Mouse (Mus musculus): Measurements from ENCODE around the gene Dpm1.

The Dpm1 gene

GRCm38 (mm10) chr2:168230026-168230728 is at the start of gene Dpm1, which contains the start of the genes Gm20716 and Mocs3:
Gene Dpm1 (minus strand): TSS chr2:168230591.
Gene Gm20716 (minus strand): TSS chr2:168230364.
Gene Mocs3 (plus strand): TSS chr2:168230622.
- DNase-seq (ENCODE audit: low read depth): peak; percentile 79

DNA sequence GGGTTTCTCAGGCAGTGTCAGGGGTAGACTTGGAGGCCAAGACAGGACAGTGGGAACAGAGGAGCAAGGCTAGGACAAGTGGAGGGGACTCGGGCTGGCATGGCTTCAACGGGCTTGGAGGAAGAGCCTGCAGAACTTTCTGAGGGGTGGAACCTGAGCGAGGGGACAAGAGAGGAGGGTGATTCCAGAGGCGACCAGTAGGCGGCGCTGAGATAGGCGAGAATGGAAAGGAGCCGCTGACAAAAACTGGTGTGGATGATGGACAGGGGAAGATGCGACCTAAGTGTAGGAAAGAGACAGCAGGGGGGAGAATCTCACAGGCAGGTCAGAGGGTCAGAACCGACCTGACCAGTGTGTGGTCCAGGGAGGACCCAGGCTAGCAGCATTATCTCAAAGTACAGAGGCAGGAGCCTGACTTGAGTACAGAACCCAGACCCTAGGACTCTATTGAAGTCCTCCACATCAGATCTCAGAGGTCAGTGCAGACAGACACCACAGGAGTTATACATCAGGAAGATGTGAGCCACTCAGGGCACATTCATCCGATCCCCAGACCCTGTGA is 44.1 kb upstream of the Dpm1 start:
- DNase-seq (ENCODE audit: low read depth): peak; percentile 27

DNA sequence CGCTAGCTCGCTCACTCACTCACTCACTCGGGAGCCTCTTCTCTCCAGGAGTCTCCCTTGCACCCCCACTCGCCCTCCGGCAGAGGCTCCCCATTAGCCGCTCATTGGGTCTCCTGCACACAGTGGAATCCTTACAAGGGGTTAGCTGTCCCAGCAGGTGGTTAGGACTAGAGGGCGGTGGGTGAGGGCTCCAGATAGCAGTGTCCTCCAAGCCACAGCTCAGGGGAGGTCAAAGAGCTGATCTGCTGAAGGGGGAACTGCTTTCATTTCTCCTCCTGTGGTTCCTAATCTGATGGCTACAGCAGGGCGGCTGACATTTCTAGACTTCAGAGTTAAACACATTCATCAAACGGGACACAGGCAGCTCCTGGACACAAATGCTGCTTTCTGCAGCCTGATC is 43.0 kb upstream of the Dpm1 start:
- DNase-seq (ENCODE audit: low read depth): no peak

DNA sequence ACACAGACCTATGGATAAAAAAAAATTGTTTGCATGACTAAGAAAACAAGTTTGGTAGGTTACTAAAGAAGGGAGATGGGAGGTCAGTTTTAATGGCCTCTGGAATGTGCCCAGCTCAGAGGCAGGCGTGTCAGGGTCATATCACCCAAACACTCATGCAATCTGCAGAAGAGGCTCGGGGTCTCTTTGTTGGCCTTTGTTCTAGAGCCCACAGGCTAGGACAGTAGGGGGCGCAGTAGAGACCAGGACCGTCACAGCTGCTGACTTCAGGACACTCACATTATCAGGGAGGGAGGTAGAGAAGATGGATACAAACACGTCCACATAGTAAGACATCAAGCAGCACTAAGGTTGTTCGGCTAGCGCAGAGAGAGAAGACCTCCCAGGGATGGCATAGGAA is 37.6 kb upstream of the Dpm1 start:
- no peak for DNase-seq (ENCODE audit: low read depth)

DNA sequence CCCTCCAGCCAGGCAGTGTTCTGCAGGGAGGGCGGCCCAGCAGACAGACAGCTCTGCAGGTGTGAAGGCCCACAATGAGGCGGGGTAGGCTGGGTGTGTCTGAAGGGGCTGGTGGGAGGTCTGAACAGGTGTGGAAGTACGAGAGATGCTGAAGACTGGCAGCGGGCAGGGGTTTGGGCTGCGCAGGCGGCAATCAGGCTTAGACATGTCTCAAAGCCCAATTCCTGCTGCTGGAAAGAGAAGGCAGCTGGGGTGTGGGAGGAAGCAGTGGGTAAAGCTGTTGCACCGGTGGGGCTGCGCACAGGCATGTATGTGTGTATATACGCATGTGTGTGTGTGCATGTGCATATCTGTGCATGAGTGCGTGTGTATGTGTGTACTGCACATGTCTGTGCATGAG is 30.5 kb upstream of the Dpm1 start:
- no peak for DNase-seq (ENCODE audit: low read depth)

GRCm38 (mm10) chr2:168260124-168260523 is 29.7 kb upstream of the Dpm1 start:
- no peak for DNase-seq (ENCODE audit: low read depth)

- DNase-seq (ENCODE audit: low read depth): no peak
Measured at GRCm38 (mm10) chr2:168259046-168259445, 28.7 kb upstream of the Dpm1 start.

DNA sequence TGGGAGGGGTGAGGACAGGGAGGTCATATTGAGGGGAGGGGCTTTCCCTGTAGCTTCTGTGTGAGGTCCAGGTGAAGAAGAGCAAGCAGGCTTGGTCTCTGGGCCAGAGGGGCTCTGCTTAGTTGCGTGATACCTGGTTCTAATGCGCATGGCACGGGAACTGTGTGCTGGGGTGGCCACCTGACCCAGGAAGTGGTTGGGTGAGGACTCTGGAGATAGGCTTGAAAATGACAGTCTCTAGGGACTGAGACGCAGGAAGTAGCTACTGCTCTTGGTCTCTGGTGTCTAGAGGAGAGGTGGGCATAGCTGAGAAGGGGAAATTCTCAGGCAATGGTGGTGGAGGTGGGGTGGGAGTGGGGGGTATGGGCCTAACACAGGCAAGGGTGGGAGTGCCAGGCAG is 26.8 kb upstream of the Dpm1 start:
- DNase-seq (ENCODE audit: low read depth): no peak

DNA sequence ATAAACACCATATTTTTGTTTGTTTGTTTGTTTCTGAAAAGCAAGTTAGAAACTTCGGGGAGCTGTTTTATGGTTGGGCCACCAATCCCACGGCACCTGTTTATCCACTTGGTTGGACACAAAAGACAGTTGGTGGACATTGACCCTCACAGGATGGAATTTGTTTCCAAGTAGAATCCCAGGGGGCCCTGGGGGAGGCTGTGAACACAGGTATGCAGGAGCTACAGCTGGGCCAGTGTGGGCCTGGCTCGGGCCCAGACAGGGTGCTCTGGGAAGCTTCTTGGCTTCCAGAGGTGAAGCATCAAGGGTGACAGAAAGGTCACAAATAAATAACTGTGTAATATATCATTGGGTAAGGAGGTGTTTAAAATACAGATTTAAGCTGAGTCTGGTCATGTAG is 26.1 kb upstream of the Dpm1 start:
- DNase-seq (ENCODE audit: low read depth): no peak

DNA sequence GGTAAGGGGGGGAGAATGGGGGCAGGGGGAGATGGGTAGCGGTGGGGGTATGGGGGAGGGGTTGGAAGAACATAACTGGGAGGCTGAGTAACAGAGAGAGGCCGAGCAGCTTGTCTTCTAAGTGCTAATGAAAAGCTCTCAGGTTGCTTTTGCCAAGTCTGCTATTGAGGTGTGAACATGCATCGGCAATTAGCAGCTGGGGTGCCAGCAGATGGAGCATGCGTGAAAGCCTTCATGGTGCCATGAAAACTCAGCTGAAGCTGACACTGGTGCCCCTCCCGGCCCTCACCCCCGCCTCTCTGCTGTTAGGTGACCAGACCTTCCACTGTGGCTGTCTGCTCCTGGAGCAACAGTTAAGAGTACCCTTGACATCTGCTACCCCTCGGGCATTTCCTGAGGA is 23.4 kb upstream of the Dpm1 start:
- no peak for DNase-seq (ENCODE audit: low read depth)

DNA sequence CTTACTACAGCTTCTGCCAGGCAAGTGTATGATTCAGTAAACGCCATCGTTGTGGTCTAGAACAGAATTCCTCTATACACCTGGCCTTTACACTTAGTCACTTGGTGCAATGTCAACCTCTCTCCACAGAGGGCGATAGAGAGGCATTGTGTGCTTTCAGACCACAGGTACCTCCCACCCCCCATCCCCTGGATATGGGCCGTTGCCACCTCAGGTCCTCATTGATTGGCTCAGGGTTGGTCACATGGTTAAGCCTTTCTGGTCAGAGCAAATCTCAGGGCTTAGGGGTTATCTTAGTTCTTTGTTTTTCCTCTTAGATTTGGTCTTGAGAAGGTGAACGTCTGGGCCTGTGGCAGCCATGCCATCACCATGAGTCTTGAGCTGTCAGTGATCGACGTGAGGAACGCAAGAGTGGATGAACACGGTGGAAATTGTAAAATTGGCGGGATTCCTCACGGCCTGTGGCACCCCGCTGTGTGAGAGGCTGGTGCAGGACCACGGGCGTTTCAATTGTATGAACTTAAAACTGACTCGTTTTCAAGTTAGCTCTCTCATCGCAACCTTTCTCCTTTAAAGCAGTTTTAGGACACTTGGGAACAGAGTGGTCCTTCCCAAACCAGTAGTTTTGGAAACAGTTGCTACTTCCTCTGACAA is 22.4 kb upstream of the Dpm1 start:
- no peak for DNase-seq (ENCODE audit: low read depth)

DNA sequence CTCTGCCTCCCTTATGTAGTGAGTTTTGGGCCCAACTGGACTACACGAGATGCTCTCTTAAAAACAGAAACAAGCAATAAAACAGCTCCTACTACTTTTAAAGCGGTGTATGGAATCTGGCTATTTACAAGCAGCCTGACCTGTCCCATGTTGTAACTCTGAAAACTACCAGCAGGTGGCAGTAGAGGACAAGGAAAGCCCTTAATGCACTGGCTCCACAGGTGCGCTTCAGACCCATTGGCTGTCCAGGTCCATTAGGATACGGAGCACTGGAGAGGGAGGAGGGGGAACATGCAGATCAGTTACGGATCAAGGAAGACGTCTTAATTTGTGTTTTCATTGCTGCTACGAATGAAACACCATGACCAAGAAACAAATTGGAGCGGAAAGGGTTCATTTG is 19.9 kb upstream of the Dpm1 start:
- peak; percentile 82 for DNase-seq (ENCODE audit: low read depth)

- DNase-seq (ENCODE audit: low read depth): no peak
Measured at GRCm38 (mm10) chr2:168248856-168249245, 18.5 kb upstream of the Dpm1 start.

DNA sequence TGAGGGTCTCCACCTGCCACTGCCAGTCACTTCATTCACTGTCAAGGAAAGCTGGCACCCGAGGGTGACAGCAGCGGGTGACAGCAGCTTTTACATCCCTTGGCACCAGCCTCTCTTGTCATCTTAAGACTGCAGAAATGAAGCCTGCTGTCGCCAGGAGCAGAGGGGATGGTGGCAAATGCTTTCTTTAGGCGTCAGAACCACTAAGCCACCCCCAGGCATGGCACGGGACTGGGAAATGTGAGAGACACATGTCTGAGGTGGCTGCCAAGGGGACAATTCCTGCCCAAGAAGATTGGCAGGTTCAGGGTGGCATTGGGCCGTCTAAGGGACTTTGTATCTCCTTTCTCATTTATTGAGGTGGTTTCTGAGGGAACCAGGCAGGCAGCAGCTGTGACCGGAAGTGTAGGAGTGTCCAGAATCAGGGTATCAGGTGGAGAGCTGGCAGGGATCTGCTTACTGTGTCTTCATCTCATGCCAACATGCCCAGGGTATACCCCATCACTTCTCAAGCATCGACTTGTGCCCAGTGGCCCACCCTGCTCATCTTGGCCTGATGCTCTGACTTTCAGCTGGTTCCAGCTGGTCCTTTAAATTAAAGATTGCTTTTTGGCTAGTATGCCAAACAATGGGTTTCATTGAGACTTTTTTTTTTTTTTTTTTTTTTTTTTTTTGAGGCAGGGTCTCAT is 17.9 kb upstream of the Dpm1 start:
- no peak for DNase-seq (ENCODE audit: low read depth)

DNA sequence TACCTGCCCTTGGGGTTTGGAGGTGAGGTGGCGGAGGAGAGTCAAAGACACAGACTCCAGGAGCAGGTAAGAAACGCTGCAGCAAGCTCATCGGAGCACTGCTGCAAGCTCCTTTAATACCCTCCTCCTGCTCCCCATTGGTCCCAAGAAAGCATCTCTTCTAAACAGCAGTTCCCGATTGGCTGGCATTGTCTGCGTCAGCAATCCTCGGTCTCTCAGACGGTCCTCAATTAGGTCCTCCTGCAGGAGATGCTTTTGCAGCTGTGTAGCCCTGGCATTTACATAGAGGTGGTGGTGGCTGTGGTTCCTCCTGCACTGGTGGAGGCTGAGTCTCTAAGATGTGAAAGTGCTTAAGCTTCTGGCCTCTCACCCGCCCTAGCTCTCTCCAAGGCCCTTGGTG is 15.2 kb upstream of the Dpm1 start:
- DNase-seq (ENCODE audit: low read depth): no peak

- DNase-seq (ENCODE audit: low read depth): no peak
Measured at GRCm38 (mm10) chr2:168243278-168243677, 12.9 kb upstream of the Dpm1 start.

- no peak for DNase-seq (ENCODE audit: low read depth)
Measured at GRCm38 (mm10) chr2:168242841-168243240, 12.4 kb upstream of the Dpm1 start.

- no peak for DNase-seq (ENCODE audit: low read depth)
Measured at GRCm38 (mm10) chr2:168238335-168238734, 7.9 kb upstream of the Dpm1 start.

DNA sequence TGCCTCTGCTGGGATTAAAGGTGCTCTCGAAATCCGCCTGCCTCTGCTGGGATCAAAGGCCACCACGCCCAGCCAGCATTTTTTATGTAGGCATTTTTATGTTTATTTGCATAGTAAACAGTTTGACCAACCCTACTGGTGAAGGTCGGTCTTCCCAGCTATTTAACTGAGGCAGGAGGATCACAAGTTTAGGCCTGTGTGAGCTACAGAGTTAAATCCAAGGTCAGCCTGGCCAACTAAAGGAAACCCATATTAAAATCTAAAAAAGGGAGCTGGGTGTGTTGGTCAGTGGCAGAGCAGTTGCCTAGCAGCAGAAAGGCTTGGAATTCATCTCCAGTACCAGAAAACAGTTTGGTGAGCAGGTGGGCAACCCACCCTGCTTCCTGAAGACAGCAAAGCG is 2.9 kb upstream of the Dpm1 start:
- no peak for DNase-seq (ENCODE audit: low read depth)

- DNase-seq (ENCODE audit: low read depth): no peak
Measured at GRCm38 (mm10) chr2:168231471-168231829, 1.1 kb upstream of the Dpm1 start.

- DNase-seq (ENCODE audit: low read depth): no peak
Measured at GRCm38 (mm10) chr2:168230773-168231470, 531 bp upstream of the Dpm1 start.

Measured in c-Kit-positive CD71-positive TER-119-negative erythroid progenitor cells, embryonic 14.5 days (primary cell).